Mouse (Mus musculus) lung, postnatal 0 days (tissue): Measurements from ENCODE around the gene Cnot8. TPM values are rescaled to one million over a fixed set of nuclear protein-coding genes. Genes with fewer than 3 reads are reported as not detected.

Experiments
- ATAC-seq: fragments of 200-750 bp; cut with Nextera tagmentation; 2 replicates; pipeline ENCODE4 v1.8.0; 2017; ENCODE audit warnings: moderate library complexity
- DNase-seq: peaks from one replicate; pipeline ENCODE4 v3.0.0-alpha.2; 2016; ENCODE audit warnings: low spot score
- H3K27ac ChIP-seq: fragments of 300-500 bp; sonication (generic); 2 replicates; pipeline ENCODE4 v1.5.1; 2014; ENCODE audit warnings: antibody characterized with exemption, mild to moderate bottlenecking, low read length, mixed read lengths
- H3K27me3 ChIP-seq: fragments of 300-500 bp; sonication (generic); replicated peaks from 2 replicates; pipeline ENCODE4 v1.6.1; 2014; ENCODE audit warnings: low read length, mixed read lengths; ENCODE audit not compliant: insufficient read depth
- H3K36me3 ChIP-seq: fragments of 300-500 bp; sonication (generic); 2 replicates; pipeline ENCODE4 v1.6.1; 2014; ENCODE audit warnings: low read length, mixed read lengths; ENCODE audit not compliant: insufficient read depth
- H3K4me1 ChIP-seq: fragments of 300-500 bp; sonication (generic); 2 replicates; pipeline ENCODE4 v1.6.1; 2014; ENCODE audit warnings: antibody characterized with exemption, low read depth, low read length, mixed read lengths; ENCODE audit not compliant: insufficient read depth
- H3K4me2 ChIP-seq: fragments of 300-500 bp; sonication (generic); replicated peaks from 2 replicates; pipeline ENCODE4 v1.6.1; 2014; ENCODE audit warnings: low read depth, mild to moderate bottlenecking, low read length, moderate library complexity, mixed read lengths
- H3K4me3 ChIP-seq: fragments of 300-500 bp; sonication (generic); 2 replicates; pipeline ENCODE4 v1.5.1; 2014; ENCODE audit warnings: low read depth, low read length
- H3K9ac ChIP-seq: fragments of 300-500 bp; sonication (generic); replicated peaks from 2 replicates; pipeline ENCODE4 v1.6.1; 2014; ENCODE audit warnings: low read depth, mild to moderate bottlenecking
- H3K9me3 ChIP-seq: fragments of 300-500 bp; sonication (generic); 2 replicates; pipeline ENCODE4 v1.6.1; 2016; ENCODE audit warnings: low read length, mixed read lengths
- CTCF ChIP-seq: IDR thresholded peaks from 2 replicates; pipeline ENCODE4 v1.5.1; 2016; ENCODE audit warnings: antibody characterized with exemption, mild to moderate bottlenecking
- EP300 ChIP-seq: IDR thresholded peaks from 2 replicates; pipeline ENCODE4 v1.6.1; 2016; ENCODE audit warnings: antibody characterized with exemption, mild to moderate bottlenecking, control low read depth
- WGBS: fragments of 180-500 bp; shearing (Covaris S2); extraction: QIAGEN DNeasy Blood & Tissue Kit; methylation state at CpG from one replicate; pipeline ENCODE4 v1.1.7; 2014; 5-methylcytosine and 5-hydroxymethylcytosine counted together
- polyA plus RNA-seq: library from polyadenylated mRNA; unstranded; fragments of >200 nt; fragmentation: Nextera tagmentation; extraction: Ambion mirVana; gene quantifications from 2 replicates; pipeline ENCODE4 v1.2.1, GENCODE M21; 2015

Cnot8 gene
- polyA plus RNA-seq, 1 experiment from 2014 or later, result 71.8 TPM

DNA sequence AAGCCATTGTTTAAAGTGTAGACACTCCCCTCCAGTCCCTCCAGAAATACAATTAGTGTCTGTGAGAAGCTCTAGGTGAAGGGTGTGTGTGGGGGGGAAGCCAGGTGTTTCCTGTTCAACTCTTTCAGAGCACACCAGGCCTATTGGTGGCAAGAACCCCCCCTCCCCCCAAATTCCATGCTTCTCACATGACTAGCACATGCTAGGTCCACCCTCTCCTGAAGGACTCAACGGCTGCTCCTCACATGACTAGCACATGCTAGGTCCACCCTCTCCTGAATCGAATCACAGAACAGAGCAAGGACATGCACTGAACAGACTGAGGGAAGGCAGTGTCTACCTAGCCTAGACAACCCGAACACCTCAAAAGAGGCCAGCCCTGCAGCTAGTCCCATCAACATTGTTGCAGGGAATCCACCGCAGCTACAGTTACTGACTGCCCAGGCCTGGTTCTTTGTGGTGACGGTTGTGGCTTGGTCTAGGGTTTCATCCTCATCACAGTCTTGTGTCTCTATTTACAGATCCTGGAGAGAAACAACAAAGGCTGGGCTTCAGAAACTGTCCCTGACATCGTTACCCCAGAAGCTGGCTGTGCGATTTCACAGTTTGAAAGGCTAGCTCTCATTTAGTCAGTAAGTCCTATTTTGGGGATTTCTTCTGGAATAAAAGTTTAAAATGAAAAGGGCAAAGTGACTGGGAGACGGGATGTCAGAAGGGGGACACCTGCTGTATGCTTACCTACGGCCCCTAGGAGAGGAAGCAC, 1.2 kb upstream of the Cnot8 start:
- Histone ChIP-seq H3K9me3 (no peaks in the 10 kb centered on the region), H3K4me2 (no peak overlapping the region), H3K4me1 (peaks cover 3% of the 10 kb centered on the region; the same call in 1 of the 2 replicates), H3K4me3 (no peak overlapping the region), H3K27ac (no peak overlapping the region), H3K9ac (no peak overlapping the region), H3K27me3 (no peaks in the 10 kb centered on the region), H3K36me3 (no peaks in the 10 kb centered on the region)
- no peak for DNase-seq
- WGBS, result 84% methylated on average over 9 of the region's 9 CpGs
- no peak for ATAC-seq
- no peak for TF ChIP-seq CTCF
- no peak for TF ChIP-seq EP300

DNA sequence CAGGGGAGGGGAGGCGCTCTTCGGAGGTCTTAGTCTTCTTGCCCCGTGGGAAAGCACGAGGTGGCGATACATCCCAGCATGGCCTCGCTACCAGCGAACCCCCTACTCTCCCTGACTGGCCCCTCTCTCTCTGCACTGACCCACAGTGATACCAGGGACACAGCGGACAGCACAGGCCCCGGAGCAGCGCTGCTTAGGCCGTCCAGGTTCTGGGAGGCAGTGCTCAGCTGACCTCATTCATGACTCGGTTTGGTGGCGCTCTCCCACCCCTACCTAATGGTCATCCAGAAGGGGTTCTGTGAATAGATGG, 654 bp upstream of the Cnot8 start:
- Histone ChIP-seq H3K27me3 (no peaks in the 10 kb centered on the region), H3K9ac (no peak overlapping the region), H3K27ac (peak overlapping the region; percentile 95; the same call in 1 of the 2 replicates), H3K4me2 (peak overlapping the region; percentile 33), H3K9me3 (no peaks in the 10 kb centered on the region), H3K4me1 (peaks cover 3% of the 10 kb centered on the region; the same call in 1 of the 2 replicates), H3K4me3 (0 out of 2 replicates have a peak overlapping the region, but pooled peaks have one; percentile 85), H3K36me3 (no peaks in the 10 kb centered on the region)
- TF ChIP-seq CTCF, result 0 out of 2 replicates have a peak, but pooled peaks have one; percentile 9
- no peak for TF ChIP-seq EP300
- WGBS, result 68% methylated on average over 13 of the region's 13 CpGs
- ATAC-seq (peak; percentile 4), DNase-seq (no peak)

- TF ChIP-seq EP300 (no peak), CTCF (no peak)
- H3K4me3 ChIP-seq, result peak overlapping the region; percentile 85
- H3K4me2 ChIP-seq, result peak overlapping the region; percentile 69
- H3K27me3 ChIP-seq, result no peaks in the 10 kb centered on the region
- ATAC-seq (peak; percentile 30), DNase-seq (peak; percentile 66)
- H3K36me3 ChIP-seq, result no peaks in the 10 kb centered on the region
- H3K9ac ChIP-seq, result peak overlapping the region; percentile 89
- no peaks in the 10 kb centered on the region for H3K9me3 ChIP-seq
- H3K4me1 ChIP-seq, result peaks cover 3% of the 10 kb centered on the region; the same call in 1 of the 2 replicates
- 1% methylated on average over 19 of the region's 24 CpGs for WGBS
- H3K27ac ChIP-seq, result peak overlapping the region; percentile 95
Observed at GRCm38 (mm10) chr11:58104351-58104791, 418 bp downstream of the Cnot8 start.

DNA sequence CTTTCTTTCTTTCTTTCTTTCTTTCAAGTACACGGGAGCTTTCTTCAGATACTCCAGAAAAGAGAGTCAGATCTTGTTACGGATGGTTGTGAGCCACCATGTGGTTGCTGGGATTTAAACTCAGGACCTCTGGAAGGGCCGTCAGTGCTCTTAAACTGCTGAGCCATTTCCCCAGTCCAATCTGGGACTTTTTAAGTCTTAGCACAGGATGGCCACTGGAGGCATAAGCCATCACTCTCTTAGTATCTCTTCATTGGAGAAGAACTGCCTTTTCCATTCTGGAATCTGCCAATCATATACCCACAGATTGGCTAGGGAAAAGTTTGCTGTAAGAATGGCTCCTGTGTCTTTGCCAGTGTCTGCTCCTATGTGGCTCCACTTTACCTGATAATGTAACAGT, 3.1 kb downstream of the Cnot8 start:
- Histone ChIP-seq H3K9me3 (no peaks in the 10 kb centered on the region), H3K27ac (no peak overlapping the region), H3K9ac (no peak overlapping the region), H3K36me3 (peaks cover 8% of the 10 kb centered on the region; the same call in 1 of the 2 replicates), H3K4me3 (no peak overlapping the region), H3K4me2 (no peak overlapping the region), H3K27me3 (no peaks in the 10 kb centered on the region), H3K4me1 (peaks cover 3% of the 10 kb centered on the region; the same call in 1 of the 2 replicates)
- ATAC-seq (no peak), DNase-seq (no peak)
- 51% methylated on average over 3 of the region's 3 CpGs for WGBS
- TF ChIP-seq EP300 (no peak), CTCF (peak; percentile 25)

- no peak overlapping the region for H3K4me3 ChIP-seq
- H3K4me2 ChIP-seq, result no peak overlapping the region
- ATAC-seq (no peak), DNase-seq (no peak)
- H3K9me3 ChIP-seq, result no peaks in the 10 kb centered on the region
- no peaks in the 10 kb centered on the region for H3K27me3 ChIP-seq
- WGBS, result 74% methylated on average over 4 of the region's 4 CpGs
- peaks cover 8% of the 10 kb centered on the region; the same call in 1 of the 2 replicates for H3K36me3 ChIP-seq
- no peak overlapping the region for H3K9ac ChIP-seq
- no peak overlapping the region for H3K27ac ChIP-seq
- peaks cover 3% of the 10 kb centered on the region; the same call in 1 of the 2 replicates for H3K4me1 ChIP-seq
- TF ChIP-seq EP300 (no peak), CTCF (no peak)
Observed at GRCm38 (mm10) chr11:58107664-58108337, 3.8 kb downstream of the Cnot8 start.

- DNase-seq, result no peak
- H3K4me1 ChIP-seq, result no peaks in the 10 kb centered on the region
- H3K4me3 ChIP-seq, result no peak overlapping the region
- no peaks in the 10 kb centered on the region for H3K27me3 ChIP-seq
- ATAC-seq, result no peak
- TF ChIP-seq EP300, result no peak
- no peak for TF ChIP-seq CTCF
- 78% methylated on average over 1 of the region's 1 CpGs for WGBS
- no peak overlapping the region for H3K9ac ChIP-seq
- no peak overlapping the region for H3K4me2 ChIP-seq
- no peak overlapping the region for H3K27ac ChIP-seq
- no peaks in the 10 kb centered on the region for H3K9me3 ChIP-seq
- H3K36me3 ChIP-seq, result peaks cover 59% of the 10 kb centered on the region
Observed at GRCm38 (mm10) chr11:58116560-58116959, 12.6 kb downstream of the Cnot8 start.
